Comparison of ENCODE assay signal across 8 mouse cellular contexts in the genomic region with DNA sequence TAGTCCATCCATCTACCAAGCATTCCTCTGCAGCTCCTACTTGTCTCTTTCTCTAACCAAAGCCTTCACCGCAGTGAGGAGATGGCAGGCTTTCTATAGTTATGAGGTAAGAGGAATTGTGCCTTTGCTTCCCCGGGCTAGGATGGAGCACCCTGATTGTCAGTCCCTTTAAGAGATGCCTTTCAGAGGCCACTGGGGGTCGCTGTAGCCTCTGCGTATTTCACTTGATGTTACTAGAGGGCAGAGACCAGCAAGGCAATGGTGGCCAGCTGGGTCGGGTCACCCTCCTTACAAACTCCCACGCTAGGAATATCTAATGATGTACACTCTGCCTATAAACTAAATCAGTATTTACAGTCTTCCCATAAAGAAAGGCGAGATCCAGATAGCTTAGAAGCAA. TPM values are rescaled to one million over a fixed set of nuclear protein-coding genes. Genes with fewer than 3 reads are reported as not detected.
A peak's percentile ranks its signal among the peaks of the same experiment; 100 is the strongest.
DNase-seq lines count a peak whose midpoint lies in the region; ATAC-seq and TF ChIP-seq lines count a peak whose summit lies in the region.

No protein-coding gene starts in this region.

- H3K9ac ChIP-seq in forebrain, postnatal 0 days = no peak overlapping the region

- no peaks in the 10 kb centered on the region for H3K4me1 ChIP-seq in forebrain, postnatal 0 days (ENCODE audit: insufficient read depth)
- no peaks in the 10 kb centered on the region for H3K4me1 ChIP-seq in lung, adult 2 months (ENCODE audit: control insufficient read depth, insufficient read depth, low read length)

- no peak for ATAC-seq in forebrain, postnatal 0 days

- 62% methylated on average over 7 of the region's 7 CpGs for WGBS in forebrain, postnatal 0 days
- WGBS in lung, adult 2 months = 62% methylated on average over 7 of the region's 7 CpGs

- no peaks in the 10 kb centered on the region for H3K9me3 ChIP-seq in forebrain, postnatal 0 days (ENCODE audit: low read length)

- H3K36me3 ChIP-seq in forebrain, postnatal 0 days (ENCODE audit: insufficient read depth) = no peaks in the 10 kb centered on the region

- DNase-seq in cerebellum, postnatal 4 days (ENCODE audit: low spot score in 2 of 2) = peak; percentile 34 to 44
- no peak for DNase-seq in cerebellum, postnatal 36 days
- DNase-seq in spleen, postnatal 4 days (ENCODE audit: low spot score in 2 of 2) = peak; percentile 31 to 70
- DNase-seq in spleen, adult 12 weeks (ENCODE audit: low spot score) = no peak
- no peak for DNase-seq in forebrain, postnatal 0 days
- DNase-seq in lung, adult 2 months = peak; percentile 47
- DNase-seq in thymus, postnatal 10 days (ENCODE audit: low spot score in 2 of 2) = peak; percentile 42 to 56
- no peak for DNase-seq in left cerebral cortex, postnatal 36 days (ENCODE audit: low spot score in 2 of 2)

- TF ChIP-seq POLR2A in lung, adult 2 months (IDR thresholded peaks at IDR 0.05; ENCODE audit: borderline replicate concordance, extremely low read depth, low read depth, low read length) = no peak

- H3K4me2 ChIP-seq in forebrain, postnatal 0 days (ENCODE audit: low read depth) = no peak overlapping the region

- H3K27me3 ChIP-seq in forebrain, postnatal 0 days (ENCODE audit: insufficient read depth, low read length) = no peaks in the 10 kb centered on the region

- H3K4me3 ChIP-seq in forebrain, postnatal 0 days (ENCODE audit: low read depth, low read length) = no peak overlapping the region
- H3K4me3 ChIP-seq in lung, adult 2 months (replicated peaks; ENCODE audit: extremely low read depth, low read depth, low read length) = no peak overlapping the region

- no peak overlapping the region for H3K27ac ChIP-seq in forebrain, postnatal 0 days (ENCODE audit: low read depth, low read length)

- intact Hi-C loops in left cerebral cortex, postnatal 36 days (cut with DNase I) = no loop called here

- TF ChIP-seq CTCF in forebrain, postnatal 0 days (IDR thresholded peaks at IDR 0.05; ENCODE audit: low read depth) = peak; percentile 42
- peak; percentile 53 for TF ChIP-seq CTCF in lung, adult 2 months (IDR thresholded peaks at IDR 0.05; ENCODE audit: insufficient read depth, low read length)

RNA-seq across cellular contexts. Expression of gene Mlip, which starts 54.1 kb away (rescaled TPM):
- total RNA-seq in forebrain, postnatal 0 days (2014; rRNA removed) = 6.9 and 16.5 TPM in 2 replicates
- polyA plus RNA-seq in forebrain, postnatal 0 days (2015; fragmentation: Nextera tagmentation; extraction: Ambion mirVana) = 16.2 and 22.6 TPM in 2 replicates
- 0.67 and 4.9 TPM in 2 replicates for polyA plus RNA-seq in lung, adult 2 months (2012; rRNA removed)
- 100 to 1,000 TPM; 117 to 119 TPM for total RNA-seq in left cerebral cortex, postnatal 36 days (2021)

Comparison
In these comparisons a context has a peak if more than half of its experiments do, and no peak if none do; other contexts are left out.
1. DNase-seq: peak in cerebellum, postnatal 4 days (2 of 2), spleen, postnatal 4 days (2 of 2), lung, adult 2 months (single experiment) and thymus, postnatal 10 days (2 of 2); none in cerebellum, postnatal 36 days (0 of 2), spleen, adult 12 weeks (single experiment), forebrain, postnatal 0 days (single experiment) and left cerebral cortex, postnatal 36 days (0 of 2).